Mouse (Mus musculus): Measurements from ENCODE around the gene Hcn2.

Gene Hcn2

GRCm38 (mm10) chr10:79716254-79716987, at the start of gene Hcn2:
Gene Hcn2 (plus strand): TSS chr10:79716634.
- DNase-seq (ENCODE audit: low read depth, low spot score), result no peak

GRCm38 (mm10) chr10:79668076-79668475, 48.4 kb upstream of the Hcn2 start:
- no peak for DNase-seq (ENCODE audit: low read depth, low spot score)

GRCm38 (mm10) chr10:79668771-79669575, 47.5 kb upstream of the Hcn2 start, which contains the start of gene Tpgs1:
Gene Tpgs1 (plus strand): TSS chr10:79669369.
- peak; percentile 90 for DNase-seq (ENCODE audit: low read depth, low spot score)

- DNase-seq (ENCODE audit: low read depth, low spot score), result peak; percentile 95
These were observed 46.8 kb upstream of the Hcn2 start for GRCm38 (mm10) chr10:79669576-79670057.

GRCm38 (mm10) chr10:79670071-79670888, 46.2 kb upstream of the Hcn2 start:
- DNase-seq (ENCODE audit: low read depth, low spot score), result peak; percentile 39

GRCm38 (mm10) chr10:79671396-79672087, 44.9 kb upstream of the Hcn2 start:
- peak; percentile 80 for DNase-seq (ENCODE audit: low read depth, low spot score)

GRCm38 (mm10) chr10:79672088-79672455, 44.4 kb upstream of the Hcn2 start:
- DNase-seq (ENCODE audit: low read depth, low spot score), result peak; percentile 76

- DNase-seq (ENCODE audit: low read depth, low spot score), result peak; percentile 82
These were observed 43.4 kb upstream of the Hcn2 start for GRCm38 (mm10) chr10:79673054-79673453.

GRCm38 (mm10) chr10:79675346-79676035, 40.9 kb upstream of the Hcn2 start:
- peak; percentile 69 for DNase-seq (ENCODE audit: low read depth, low spot score)

GRCm38 (mm10) chr10:79680606-79681495, 35.6 kb upstream of the Hcn2 start:
- no peak for DNase-seq (ENCODE audit: low read depth, low spot score)

GRCm38 (mm10) chr10:79681591-79682245, 34.7 kb upstream of the Hcn2 start, which contains the start of gene Cdc34:
Gene Cdc34 (plus strand): TSS chr10:79682195.
- peak; percentile 99 for DNase-seq (ENCODE audit: low read depth, low spot score)

- DNase-seq (ENCODE audit: low read depth, low spot score), result no peak
These were observed 33.9 kb upstream of the Hcn2 start for GRCm38 (mm10) chr10:79682551-79682915.

- DNase-seq (ENCODE audit: low read depth, low spot score), result peak; percentile 89
These were observed 33.4 kb upstream of the Hcn2 start for GRCm38 (mm10) chr10:79682916-79683582.

GRCm38 (mm10) chr10:79683726-79684640, 32.5 kb upstream of the Hcn2 start:
- no peak for DNase-seq (ENCODE audit: low read depth, low spot score)

- DNase-seq (ENCODE audit: low read depth, low spot score), result no peak
These were observed 31.4 kb upstream of the Hcn2 start for GRCm38 (mm10) chr10:79684770-79685600.

GRCm38 (mm10) chr10:79686219-79686618, 30.2 kb upstream of the Hcn2 start:
- no peak for DNase-seq (ENCODE audit: low read depth, low spot score)

All from ES-CJ7 (cell line).